Mouse (Mus musculus) neural tube, embryonic 10.5 days (tissue): ENCODE results near the gene Pik3cg.

Experiments used
- DNase-seq: peaks from one replicate; pipeline ENCODE4 v3.0.0-alpha.2; 2017; ENCODE audit warnings: low spot score; ENCODE audit errors: extremely low spot score

Gene Pik3cg

DNA sequence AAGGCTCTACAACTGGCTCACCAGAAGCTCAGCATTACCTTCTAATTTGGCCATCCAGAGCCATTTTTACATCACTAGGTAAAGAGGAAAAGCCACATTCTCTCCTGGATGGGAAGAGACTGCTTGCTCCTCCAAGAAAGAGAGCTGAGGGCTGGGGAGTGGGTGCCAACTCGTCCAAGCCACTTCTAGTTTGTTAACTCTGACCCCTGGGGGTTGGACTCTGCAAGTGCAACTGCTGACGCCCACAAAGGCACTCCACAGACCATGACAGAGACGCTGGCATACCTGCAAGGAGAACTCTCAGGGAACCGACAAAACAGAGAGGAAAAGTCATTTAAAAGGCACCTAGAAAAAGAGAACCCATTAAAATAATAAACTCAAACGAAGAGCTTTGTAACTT lies 63.9 kb downstream of the Pik3cg start:
- peak; percentile 62 for DNase-seq

DNA sequence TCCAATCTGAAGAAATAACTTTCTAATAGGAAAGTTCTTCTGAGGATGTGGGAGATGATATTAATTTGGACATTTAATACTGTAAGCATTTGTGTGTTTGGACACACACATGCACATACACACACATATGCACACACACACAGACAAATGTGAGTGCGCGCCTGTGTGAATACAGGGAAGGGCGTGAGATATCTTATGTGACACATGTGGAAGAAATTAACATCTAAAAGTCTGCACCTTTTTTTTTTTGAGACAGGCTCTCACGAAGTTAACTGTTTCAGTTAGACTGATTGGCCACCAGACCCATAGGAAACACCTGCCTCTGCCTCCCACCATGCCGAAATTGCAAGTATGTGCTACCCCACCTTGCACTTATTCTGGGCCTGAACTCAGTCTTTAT lies 64.7 kb downstream of the Pik3cg start:
- DNase-seq: no peak

DNA sequence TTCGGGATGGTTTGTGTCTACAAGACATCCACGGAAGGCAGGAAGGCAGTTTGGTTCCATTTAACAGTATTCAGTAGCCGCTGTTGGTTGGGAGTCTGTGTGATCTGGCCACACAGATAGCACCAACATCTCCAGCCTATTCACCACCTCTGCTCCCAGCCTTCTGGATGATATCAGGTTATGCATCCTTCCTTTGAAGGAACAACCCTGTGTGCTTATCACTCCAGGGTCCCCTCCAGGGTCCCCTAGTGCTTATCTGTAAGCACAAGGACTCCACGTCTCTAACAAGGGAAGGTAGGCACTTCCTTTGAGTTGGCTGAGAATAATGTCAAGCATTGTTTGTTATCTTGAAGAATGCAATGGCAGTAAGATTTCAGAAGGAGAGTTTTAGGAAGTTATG lies 65.3 kb downstream of the Pik3cg start:
- DNase-seq: no peak

DNA sequence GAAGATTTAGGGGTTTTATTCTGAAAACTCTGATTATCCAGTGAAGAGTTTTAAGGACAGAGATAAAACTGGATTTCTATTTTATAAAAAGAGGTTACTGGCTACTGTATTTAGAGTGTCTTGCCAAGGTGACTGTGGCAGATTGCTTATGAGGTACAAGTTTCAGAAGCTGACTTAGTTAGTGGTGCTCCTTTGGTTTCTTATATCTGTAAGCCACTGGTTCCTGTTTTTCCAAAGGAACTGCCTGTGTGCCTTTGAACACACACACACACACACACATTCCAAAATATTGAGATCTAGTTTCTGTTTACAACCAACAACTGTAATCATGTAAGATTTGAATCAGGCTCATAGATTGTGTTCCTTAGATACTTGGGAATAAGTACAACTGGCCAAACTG lies 66.7 kb downstream of the Pik3cg start:
- no peak for DNase-seq

DNA sequence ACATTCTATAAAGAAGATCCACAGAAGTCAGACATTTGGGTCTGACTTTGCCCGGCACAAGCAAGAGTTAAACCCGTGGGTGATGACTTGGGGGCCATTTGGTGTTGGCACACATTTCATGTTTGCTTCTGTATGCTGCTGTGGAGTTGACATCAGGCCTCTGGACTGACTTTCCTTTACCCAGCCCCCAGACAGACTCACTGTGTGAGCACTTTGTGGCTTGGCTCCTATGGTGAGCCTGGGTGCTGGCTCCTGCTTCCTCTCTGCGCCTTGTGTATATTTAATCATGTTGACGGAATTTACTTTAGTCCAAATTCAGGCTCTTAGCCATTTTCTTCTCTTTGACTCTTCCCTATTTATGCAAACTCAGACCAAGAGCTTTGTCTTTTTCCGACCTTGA lies 69.6 kb downstream of the Pik3cg start:
- no peak for DNase-seq

DNA sequence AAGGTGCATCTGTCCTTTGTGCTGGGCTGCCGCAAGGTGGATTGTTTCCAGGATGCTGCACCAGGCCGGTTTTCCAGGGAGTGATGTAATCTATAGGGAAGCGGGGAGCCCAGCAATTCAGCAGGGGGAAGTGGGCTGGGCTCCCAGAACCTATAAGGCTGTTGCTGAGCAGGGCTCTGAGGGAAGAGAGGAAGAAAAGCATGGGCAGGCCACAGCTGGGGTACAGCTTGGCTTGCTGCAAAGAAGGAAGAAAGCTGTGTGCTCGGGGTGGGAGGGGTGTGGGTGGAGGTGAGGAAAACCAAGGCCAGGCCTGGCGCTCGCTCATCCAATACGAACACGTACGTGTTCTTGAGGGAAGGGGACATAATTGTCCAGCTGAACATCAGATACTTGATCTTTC lies 70.1 kb downstream of the Pik3cg start:
- DNase-seq: no peak

DNA sequence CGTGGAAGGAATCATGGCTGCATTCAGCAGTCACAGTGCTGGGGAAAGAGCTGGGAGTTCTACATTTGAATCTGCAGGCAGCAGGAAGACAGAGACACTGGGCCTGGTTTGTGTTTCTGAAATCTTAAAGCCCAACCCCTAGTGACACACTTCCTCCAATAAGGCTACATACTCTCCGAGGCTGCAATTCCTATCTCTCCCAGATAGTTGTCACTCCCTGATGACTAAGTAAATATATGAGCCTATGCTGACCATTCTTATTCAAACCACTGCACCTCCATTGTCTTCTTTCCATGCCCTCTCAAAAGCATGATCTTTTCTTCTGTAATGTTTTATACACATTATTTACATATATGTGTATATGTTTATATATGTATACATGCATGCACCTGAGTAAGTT lies 70.9 kb downstream of the Pik3cg start:
- DNase-seq: no peak

DNA sequence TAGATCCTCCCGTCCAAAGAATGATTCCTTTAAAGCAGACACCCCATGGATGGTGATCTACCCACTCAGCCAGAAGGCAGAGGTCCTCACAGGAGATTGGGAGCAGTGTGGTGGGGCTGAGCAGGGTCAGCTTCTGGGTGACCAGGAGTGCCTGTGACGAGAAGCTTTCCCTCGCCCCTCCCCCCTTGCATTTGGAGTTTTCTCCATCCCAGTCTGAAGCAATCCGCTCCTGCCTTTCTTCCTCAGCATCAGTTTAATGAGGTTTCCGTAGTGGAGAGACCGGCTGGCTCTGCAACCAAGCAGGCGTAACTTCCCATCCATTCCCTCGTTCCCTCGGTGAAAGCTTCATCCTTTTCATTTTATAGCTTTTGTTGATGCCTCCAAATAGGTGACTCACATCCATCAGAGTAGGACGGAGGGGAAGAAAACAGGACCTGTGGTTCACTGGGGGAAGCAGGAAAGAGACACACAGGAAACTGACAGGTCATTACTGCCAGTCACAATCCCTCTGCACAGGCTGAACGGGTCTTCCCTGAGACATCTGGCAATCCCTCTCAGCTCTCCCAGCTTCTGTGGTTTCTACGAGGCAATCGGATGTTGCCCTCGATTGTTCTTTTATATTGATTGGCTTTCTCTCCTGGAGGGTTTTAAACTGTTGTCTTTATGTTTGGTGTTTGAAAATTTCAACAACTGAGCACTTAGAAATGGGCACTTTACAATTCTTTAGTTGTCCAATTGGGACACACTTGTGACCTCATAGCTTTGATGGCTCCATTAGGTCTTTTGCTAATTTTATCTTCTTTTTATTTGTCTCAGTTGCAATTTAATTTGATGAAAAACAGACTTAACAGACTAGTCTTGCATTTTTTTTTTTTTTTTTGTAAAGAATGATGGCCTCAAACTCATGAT lies 80.6 kb downstream of the Pik3cg start:
- peak; percentile 14 for DNase-seq

DNA sequence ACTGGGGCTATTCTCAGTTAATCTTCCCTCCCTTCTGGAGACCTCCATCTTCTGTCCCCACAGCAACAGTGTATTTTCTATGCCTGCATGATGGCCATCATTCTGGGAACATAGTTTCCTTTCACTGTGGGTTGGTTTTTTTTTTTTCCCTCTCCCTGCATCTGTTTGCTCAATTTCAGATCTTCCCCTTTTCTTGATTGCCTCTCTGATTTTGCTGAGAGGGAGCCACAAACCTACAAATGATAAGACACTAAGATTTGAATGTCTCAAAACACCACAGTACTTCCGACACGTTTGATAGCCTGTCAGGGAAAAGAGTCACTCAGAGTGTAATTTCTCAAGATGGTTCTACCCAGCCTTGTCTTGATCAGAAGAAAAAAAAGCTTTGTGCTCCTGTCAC lies 81.3 kb downstream of the Pik3cg start:
- no peak for DNase-seq

DNA sequence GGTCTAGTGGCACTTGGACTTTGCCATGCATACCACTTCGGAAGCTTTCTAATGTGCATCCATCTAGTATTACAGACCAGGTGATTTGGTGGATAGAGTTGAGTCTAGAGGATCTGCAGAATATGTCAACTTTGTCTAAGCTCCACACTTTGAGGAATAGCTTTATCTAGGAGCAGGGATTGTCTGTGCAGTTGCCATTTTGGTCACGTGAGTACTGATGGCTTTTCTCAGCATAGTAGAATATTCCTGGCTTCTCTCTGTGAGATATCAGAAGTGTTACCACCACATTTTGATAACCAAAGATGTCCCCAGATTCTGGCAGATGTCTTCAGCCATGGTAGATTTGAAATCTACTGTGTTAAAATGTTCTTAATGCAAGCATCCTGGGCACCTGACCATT lies 84.0 kb downstream of the Pik3cg start:
- no peak for DNase-seq

DNA sequence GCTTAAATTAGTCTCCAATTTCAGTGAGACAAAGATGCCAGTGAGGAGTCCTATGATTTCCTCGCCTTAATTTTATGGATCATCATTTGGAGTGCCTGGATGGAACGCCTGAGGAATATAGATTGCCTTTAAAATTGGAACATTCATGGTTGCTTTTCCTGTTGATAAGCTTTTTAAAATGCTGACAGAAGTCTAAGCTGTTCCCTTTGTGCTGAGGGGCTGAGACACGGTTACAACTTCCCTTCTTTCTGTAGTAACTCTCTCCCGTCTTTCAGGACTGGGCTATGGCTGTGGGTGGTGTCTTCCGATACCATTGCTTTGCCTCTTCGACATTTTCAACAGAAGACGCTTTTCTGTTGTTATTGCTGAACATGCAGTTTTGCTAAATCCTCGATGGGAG lies 84.4 kb downstream of the Pik3cg start:
- DNase-seq: no peak

DNA sequence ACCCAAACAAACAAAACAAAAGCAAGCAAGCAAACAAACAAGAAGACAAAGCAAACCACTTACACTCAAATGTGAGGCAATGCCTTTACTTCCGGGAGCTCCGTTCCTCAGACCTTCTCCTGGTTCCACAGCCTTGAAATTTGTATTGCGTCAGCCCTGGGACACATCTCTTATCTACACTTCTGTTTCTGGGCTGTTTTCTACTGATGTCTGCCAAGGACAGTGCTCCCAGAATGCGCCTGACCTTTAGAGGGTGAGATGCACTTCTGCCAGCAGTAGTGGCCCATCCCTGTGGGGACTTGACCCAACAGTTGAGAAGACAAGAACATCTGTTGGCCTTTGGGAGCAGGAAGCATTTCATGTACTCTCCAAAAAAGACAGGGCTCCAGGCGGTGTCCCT lies 84.9 kb downstream of the Pik3cg start:
- DNase-seq: no peak
